17 mouse cellular contexts compared by ENCODE assay signal in the genomic region with DNA sequence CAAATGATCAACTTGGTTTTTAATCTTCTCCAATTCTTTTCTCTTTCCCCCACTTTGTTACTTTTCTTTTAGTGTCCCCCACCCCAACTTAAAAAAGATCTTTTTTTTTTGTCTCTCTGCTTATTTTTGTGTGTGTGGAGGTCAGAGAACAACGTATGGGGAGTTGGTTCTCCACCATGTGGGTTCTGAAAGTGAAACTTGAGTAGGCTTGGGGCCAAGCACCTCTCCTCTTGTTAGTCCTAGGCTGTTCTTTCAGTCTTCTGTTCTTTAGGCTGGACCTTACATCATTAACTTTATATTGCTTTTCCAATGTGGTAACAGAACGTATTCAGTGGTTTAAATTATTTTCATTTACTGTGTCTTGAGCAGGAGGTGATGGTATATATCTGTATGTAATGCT. TPM values are rescaled to one million over a fixed set of nuclear protein-coding genes. Genes with fewer than 3 reads are reported as not detected.
"Had no signal": no experiment of that assay in that cellular context is flagged by ENCODE, and none has a peak within 500 bp of the region (broad histone marks: within the 10 kb centered on the region; RNA-seq: fewer than 3 reads in every experiment).

No protein-coding gene starts in this region.

- H3K4me3 ChIP-seq: kidney, embryonic 15.5 days; limb, embryonic 13.5 days; midbrain, embryonic 10.5 days; neural tube, embryonic 12.5 days; stomach, embryonic 15.5 days had no signal

- H3K27ac ChIP-seq: kidney, embryonic 15.5 days; limb, embryonic 13.5 days; liver, embryonic 14.5 days; midbrain, embryonic 10.5 days; neural tube, embryonic 12.5 days; stomach, embryonic 15.5 days had no signal

- H3K27me3 ChIP-seq: kidney, embryonic 15.5 days; limb, embryonic 13.5 days; neural tube, embryonic 12.5 days; stomach, embryonic 15.5 days had no signal

- H3K4me2 ChIP-seq: kidney, embryonic 15.5 days; limb, embryonic 13.5 days; neural tube, embryonic 12.5 days; stomach, embryonic 15.5 days had no signal

- DNase-seq: kidney, adult 2 months; kidney, postnatal 14 days; layer of hippocampus, postnatal 36 days; left cerebral cortex, postnatal 4 days; lung, adult 2 months; lung, postnatal 10 days; lung, postnatal 4 days; midbrain, embryonic 14.5 days; thymus, adult 2 months; thymus, postnatal 25 days had no signal

- H3K9me3 ChIP-seq: midbrain, embryonic 10.5 days; neural tube, embryonic 12.5 days; stomach, embryonic 15.5 days had no signal

- H3K4me1 ChIP-seq: limb, embryonic 13.5 days; midbrain, embryonic 10.5 days; neural tube, embryonic 12.5 days; stomach, embryonic 15.5 days had no signal

- H3K9ac ChIP-seq: kidney, embryonic 15.5 days; limb, embryonic 13.5 days; liver, embryonic 14.5 days; neural tube, embryonic 12.5 days; stomach, embryonic 15.5 days had no signal

RNA-seq across cellular contexts. Expression of a gene that starts 47.0 kb away (rescaled TPM):
- total RNA-seq: monocyte, adult 5-6 weeks had no signal
